Mouse (Mus musculus) embryonic facial prominence, embryonic 11.5 days (tissue): Measurements from ENCODE around the gene Atg2b. TPM values are rescaled to one million over a fixed set of nuclear protein-coding genes. Genes with fewer than 3 reads are reported as not detected.
A peak's percentile ranks its signal among the peaks of the same experiment; 100 is the strongest.

Experiments used
- ATAC-seq: fragments of 200-750 bp; cut with Nextera tagmentation; replicated peaks from 2 replicates; pipeline ENCODE4 v1.8.0; 2017; ENCODE audit warnings: low read depth; ENCODE audit not compliant: insufficient number of reproducible peaks, low FRiP score, low TSS enrichment
- DNase-seq: peaks from one replicate; pipeline ENCODE4 v3.0.0-alpha.2; 2015; ENCODE audit warnings: low spot score
- H3K27ac ChIP-seq: fragments of 300-500 bp; sonication (generic); replicated peaks from 2 replicates; pipeline ENCODE4 v1.5.1; 2014; ENCODE audit warnings: mild to moderate bottlenecking, low read depth, low read length, control low read depth
- H3K27me3 ChIP-seq: fragments of 300-500 bp; sonication (generic); 2 replicates; pipeline ENCODE4 v1.6.1; 2014; ENCODE audit warnings: mild to moderate bottlenecking, low read length, moderate library complexity, mixed read lengths; ENCODE audit not compliant: control insufficient read depth, insufficient read depth
- H3K36me3 ChIP-seq: fragments of 300-500 bp; sonication (generic); replicated peaks from 2 replicates; pipeline ENCODE4 v1.6.1; 2014; ENCODE audit warnings: low read depth, mild to moderate bottlenecking, low read length, moderate library complexity, mixed read lengths; ENCODE audit not compliant: control insufficient read depth, insufficient read depth
- H3K4me1 ChIP-seq: fragments of 300-500 bp; sonication (generic); 2 replicates; pipeline ENCODE4 v1.6.1; 2014; ENCODE audit warnings: low read length, mixed read lengths; ENCODE audit not compliant: control insufficient read depth, insufficient read depth
- H3K4me2 ChIP-seq: fragments of 300-500 bp; sonication (generic); 2 replicates; pipeline ENCODE4 v1.6.1; 2014; ENCODE audit warnings: low read depth, mild to moderate bottlenecking, control low read depth, low read length, moderate library complexity
- H3K4me3 ChIP-seq: fragments of 300-500 bp; sonication (generic); 2 replicates; pipeline ENCODE4 v1.5.1; 2014; ENCODE audit warnings: low read depth, low read length, control low read depth
- H3K9ac ChIP-seq: fragments of 300-500 bp; sonication (generic); replicated peaks from 2 replicates; pipeline ENCODE4 v1.6.1; 2014; ENCODE audit warnings: mild to moderate bottlenecking, control low read depth, low read length
- H3K9me3 ChIP-seq: fragments of 300-500 bp; sonication (generic); replicated peaks from 2 replicates; pipeline ENCODE4 v1.6.1; 2016; ENCODE audit warnings: mild to moderate bottlenecking, low read length, inconsistent platforms, mixed read lengths; ENCODE audit not compliant: control insufficient read depth
- WGBS: fragments of 180-500 bp; shearing (Covaris S2); extraction: QIAGEN DNeasy Blood & Tissue Kit; methylation state at CpG from one replicate; pipeline ENCODE4 v1.1.7; 2014; 5-methylcytosine and 5-hydroxymethylcytosine counted together
- polyA plus RNA-seq: library from polyadenylated mRNA; unstranded; fragments of >200 nt; fragmentation: Nextera tagmentation; extraction: Ambion mirVana; gene quantifications from 2 replicates; pipeline ENCODE4 v1.2.1, GENCODE M21; 2014

The Atg2b gene
- polyA plus RNA-seq, 1 experiment from 2014 or later, result 12.6 TPM

DNA sequence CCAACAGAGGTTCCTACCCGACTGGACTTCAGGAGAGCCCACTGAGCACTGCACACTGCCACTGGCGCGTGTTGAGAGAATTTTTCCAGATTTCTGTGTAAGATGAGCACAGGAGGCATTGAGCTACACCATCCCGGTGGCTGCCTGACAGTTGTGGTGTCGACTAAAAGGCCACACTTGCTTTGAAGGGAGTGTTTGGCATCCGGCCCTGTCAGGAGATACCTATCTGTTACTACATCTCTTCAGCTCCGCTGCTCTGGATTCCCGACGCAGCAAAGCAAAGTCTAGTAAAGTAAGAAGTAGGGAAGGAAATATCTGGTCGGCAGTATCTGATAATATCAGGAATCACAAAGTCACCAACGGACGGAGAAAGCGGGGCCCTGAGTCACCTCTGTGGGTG, 4.4 kb upstream of the Atg2b start:
- no peaks in the 10 kb centered on the region for H3K27me3 ChIP-seq
- DNase-seq (no peak), ATAC-seq (no peak)
- H3K27ac ChIP-seq, result no peak overlapping the region
- no peaks in the 10 kb centered on the region for H3K9me3 ChIP-seq
- H3K4me1 ChIP-seq, result no peaks in the 10 kb centered on the region
- no peak overlapping the region for H3K4me2 ChIP-seq
- H3K36me3 ChIP-seq, result no peaks in the 10 kb centered on the region
- no peak overlapping the region for H3K9ac ChIP-seq
- H3K4me3 ChIP-seq, result no peak overlapping the region
- WGBS, result 92% methylated on average over 13 of the region's 13 CpGs

GRCm38 (mm10) chr12:105688546-105688945, 3.5 kb upstream of the Atg2b start:
- Histone ChIP-seq H3K36me3 (no peaks in the 10 kb centered on the region), H3K9me3 (no peaks in the 10 kb centered on the region), H3K4me2 (no peak overlapping the region), H3K27me3 (no peaks in the 10 kb centered on the region), H3K4me3 (no peak overlapping the region), H3K27ac (no peak overlapping the region), H3K4me1 (no peaks in the 10 kb centered on the region), H3K9ac (no peak overlapping the region)
- DNase-seq (no peak), ATAC-seq (no peak)
- WGBS, result 84% methylated on average over 3 of the region's 4 CpGs

GRCm38 (mm10) chr12:105687416-105687815, 2.4 kb upstream of the Atg2b start:
- no peak overlapping the region for H3K27ac ChIP-seq
- no peak for ATAC-seq
- no peak overlapping the region for H3K4me2 ChIP-seq
- no peaks in the 10 kb centered on the region for H3K27me3 ChIP-seq
- H3K9ac ChIP-seq, result no peak overlapping the region
- WGBS, result 88% methylated on average over 4 of the region's 4 CpGs
- DNase-seq, result no peak
- no peaks in the 10 kb centered on the region for H3K4me1 ChIP-seq
- no peaks in the 10 kb centered on the region for H3K9me3 ChIP-seq
- H3K4me3 ChIP-seq, result no peak overlapping the region
- H3K36me3 ChIP-seq, result no peaks in the 10 kb centered on the region

DNA sequence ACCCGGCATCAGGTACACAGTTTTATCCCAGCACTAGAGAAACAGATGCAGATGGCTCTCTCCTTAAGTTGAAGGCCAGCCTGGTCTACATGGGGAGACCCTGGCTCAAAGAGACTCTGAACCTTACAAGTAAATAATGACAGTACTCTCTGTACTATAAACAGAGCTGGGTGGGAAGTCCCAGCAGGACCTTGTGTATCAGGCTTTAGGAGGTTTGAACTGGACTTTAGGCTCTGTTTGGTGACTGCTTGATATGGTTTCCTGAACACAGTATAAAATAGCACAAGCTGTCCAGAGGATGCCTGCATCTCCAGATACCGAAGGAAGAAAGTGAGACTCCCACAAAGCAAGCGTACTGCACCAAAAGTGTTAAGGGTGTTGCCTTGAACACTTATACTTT, 1.8 kb upstream of the Atg2b start:
- no peak overlapping the region for H3K27ac ChIP-seq
- no peaks in the 10 kb centered on the region for H3K9me3 ChIP-seq
- H3K36me3 ChIP-seq, result no peaks in the 10 kb centered on the region
- H3K4me3 ChIP-seq, result no peak overlapping the region
- DNase-seq (no peak), ATAC-seq (no peak)
- no peaks in the 10 kb centered on the region for H3K27me3 ChIP-seq
- H3K4me1 ChIP-seq, result no peaks in the 10 kb centered on the region
- WGBS, result 95% methylated on average over 3 of the region's 3 CpGs
- H3K9ac ChIP-seq, result no peak overlapping the region
- H3K4me2 ChIP-seq, result no peak overlapping the region

GRCm38 (mm10) chr12:105683933-105684901, 794 bp downstream of the Atg2b start, which contains the start of gene Gskip:
Gskip (plus strand) TSS chr12:105684829.
- Histone ChIP-seq H3K9me3 (no peaks in the 10 kb centered on the region), H3K27ac (peak within 1 kb of the TSS; percentile 52), H3K4me1 (no peaks in the 10 kb centered on the region), H3K4me3 (peak within 1 kb of the TSS; percentile 91), H3K27me3 (no peaks in the 10 kb centered on the region), H3K9ac (peak within 1 kb of the TSS; percentile 80), H3K36me3 (no peaks in the 10 kb centered on the region), H3K4me2 (peak within 1 kb of the TSS; percentile 64)
- 2% methylated on average over 41 of the region's 41 CpGs for WGBS
- ATAC-seq (peak; percentile 53), DNase-seq (peak; percentile 57)

GRCm38 (mm10) chr12:105678762-105679161, 6.2 kb downstream of the Atg2b start:
- Histone ChIP-seq H3K4me1 (no peaks in the 10 kb centered on the region), H3K4me3 (no peak overlapping the region)
- 91% methylated on average over 3 of the region's 3 CpGs for WGBS

GRCm38 (mm10) chr12:105678211-105678610, 6.8 kb downstream of the Atg2b start:
- H3K4me3 ChIP-seq, result no peak overlapping the region
- WGBS, result 87% methylated on average over 7 of the region's 7 CpGs
- no peak for ATAC-seq

More at GRCm38 (mm10) chr12:105678762-105679161, 6.2 kb downstream of the Atg2b start:
- no peaks in the 10 kb centered on the region for H3K9me3 ChIP-seq
- DNase-seq (no peak), ATAC-seq (no peak)
- H3K27me3 ChIP-seq, result no peaks in the 10 kb centered on the region
- H3K4me2 ChIP-seq, result no peak overlapping the region
- no peak overlapping the region for H3K9ac ChIP-seq
- no peak overlapping the region for H3K27ac ChIP-seq
- H3K36me3 ChIP-seq, result no peaks in the 10 kb centered on the region

GRCm38 (mm10) chr12:105676274-105676673, 8.7 kb downstream of the Atg2b start:
- H3K4me1 ChIP-seq, result no peaks in the 10 kb centered on the region
- H3K4me3 ChIP-seq, result no peak overlapping the region
- H3K9me3 ChIP-seq, result no peaks in the 10 kb centered on the region
- H3K4me2 ChIP-seq, result no peak overlapping the region
- no peak for DNase-seq
- no peaks in the 10 kb centered on the region for H3K27me3 ChIP-seq
- WGBS, result 87% methylated on average over 8 of the region's 8 CpGs
- H3K9ac ChIP-seq, result no peak overlapping the region
- no peak for ATAC-seq
- H3K36me3 ChIP-seq, result no peaks in the 10 kb centered on the region
- H3K27ac ChIP-seq, result no peak overlapping the region

More at GRCm38 (mm10) chr12:105678211-105678610, 6.8 kb downstream of the Atg2b start:
- Histone ChIP-seq H3K27me3 (no peaks in the 10 kb centered on the region), H3K27ac (no peak overlapping the region), H3K36me3 (no peaks in the 10 kb centered on the region), H3K4me2 (no peak overlapping the region), H3K4me1 (no peaks in the 10 kb centered on the region), H3K9me3 (no peaks in the 10 kb centered on the region), H3K9ac (no peak overlapping the region)
- no peak for DNase-seq
